Mouse (Mus musculus): ENCODE data around the gene Mapkapk2.
"Not testable (repeated sequence)": the region's sequence is repeated elsewhere in the genome, so short reads cannot be mapped to it uniquely, and the experiment has no call there.

The Mapkapk2 gene

GRCm38 (mm10) chr1:131097700-131098094, at the start of gene Mapkapk2:
Mapkapk2 (minus strand) TSS chr1:131097826.
- peak; percentile 86 to 87 for DNase-seq

- DNase-seq, result no peak
Measured at GRCm38 (mm10) chr1:131146181-131146614, 48.6 kb upstream of the Mapkapk2 start.

- DNase-seq, result not testable (repeated sequence)
Measured at GRCm38 (mm10) chr1:131145222-131145621, 47.6 kb upstream of the Mapkapk2 start.

- DNase-seq, result no peak
Measured at GRCm38 (mm10) chr1:131142472-131142871, 44.8 kb upstream of the Mapkapk2 start.

GRCm38 (mm10) chr1:131141449-131141848, 43.8 kb upstream of the Mapkapk2 start:
- no peak for DNase-seq

GRCm38 (mm10) chr1:131139102-131140095, 41.8 kb upstream of the Mapkapk2 start:
- DNase-seq, result no peak

- DNase-seq, result peak; percentile 89 to 92
Measured at GRCm38 (mm10) chr1:131138191-131139016, 40.8 kb upstream of the Mapkapk2 start, which contains the start of gene Dyrk3. Dyrk3 (minus strand) TSS chr1:131138340.

GRCm38 (mm10) chr1:131137717-131138118, 40.1 kb upstream of the Mapkapk2 start:
- no peak for DNase-seq

GRCm38 (mm10) chr1:131137111-131137510, 39.5 kb upstream of the Mapkapk2 start:
- DNase-seq, result no peak

- no peak for DNase-seq
Measured at GRCm38 (mm10) chr1:131135960-131136629, 38.5 kb upstream of the Mapkapk2 start.

GRCm38 (mm10) chr1:131134942-131135522, 37.4 kb upstream of the Mapkapk2 start:
- DNase-seq, result peak in 1 of 2 experiments; percentile 18

- no peak for DNase-seq
Measured at GRCm38 (mm10) chr1:131134231-131134630, 36.6 kb upstream of the Mapkapk2 start.

GRCm38 (mm10) chr1:131125987-131126744, 28.5 kb upstream of the Mapkapk2 start:
- no peak for DNase-seq

- no peak for DNase-seq
Measured at GRCm38 (mm10) chr1:131123522-131124265, 26.1 kb upstream of the Mapkapk2 start.

GRCm38 (mm10) chr1:131121987-131122386, 24.4 kb upstream of the Mapkapk2 start:
- peak; percentile 53 to 58 for DNase-seq

- peak; percentile 51 to 55 for DNase-seq
Measured at GRCm38 (mm10) chr1:131119026-131119425, 21.4 kb upstream of the Mapkapk2 start.

- no peak for DNase-seq
Measured at GRCm38 (mm10) chr1:131118530-131118929, 20.9 kb upstream of the Mapkapk2 start.

- DNase-seq, result peak in 1 of 2 experiments; percentile 12
Measured at GRCm38 (mm10) chr1:131116430-131117011, 18.9 kb upstream of the Mapkapk2 start.

GRCm38 (mm10) chr1:131115932-131116331, 18.3 kb upstream of the Mapkapk2 start:
- peak; percentile 42 to 46 for DNase-seq

- DNase-seq, result no peak
Measured at GRCm38 (mm10) chr1:131112576-131112975, 14.9 kb upstream of the Mapkapk2 start.
